Mouse (Mus musculus): ENCODE data around the gene Fbxl18. TPM values are rescaled to one million over a fixed set of nuclear protein-coding genes. Genes with fewer than 3 reads are reported as not detected.

Fbxl18 gene
- polyA plus RNA-seq, 1 experiment from 2014 or later: 22.5 TPM

DNA sequence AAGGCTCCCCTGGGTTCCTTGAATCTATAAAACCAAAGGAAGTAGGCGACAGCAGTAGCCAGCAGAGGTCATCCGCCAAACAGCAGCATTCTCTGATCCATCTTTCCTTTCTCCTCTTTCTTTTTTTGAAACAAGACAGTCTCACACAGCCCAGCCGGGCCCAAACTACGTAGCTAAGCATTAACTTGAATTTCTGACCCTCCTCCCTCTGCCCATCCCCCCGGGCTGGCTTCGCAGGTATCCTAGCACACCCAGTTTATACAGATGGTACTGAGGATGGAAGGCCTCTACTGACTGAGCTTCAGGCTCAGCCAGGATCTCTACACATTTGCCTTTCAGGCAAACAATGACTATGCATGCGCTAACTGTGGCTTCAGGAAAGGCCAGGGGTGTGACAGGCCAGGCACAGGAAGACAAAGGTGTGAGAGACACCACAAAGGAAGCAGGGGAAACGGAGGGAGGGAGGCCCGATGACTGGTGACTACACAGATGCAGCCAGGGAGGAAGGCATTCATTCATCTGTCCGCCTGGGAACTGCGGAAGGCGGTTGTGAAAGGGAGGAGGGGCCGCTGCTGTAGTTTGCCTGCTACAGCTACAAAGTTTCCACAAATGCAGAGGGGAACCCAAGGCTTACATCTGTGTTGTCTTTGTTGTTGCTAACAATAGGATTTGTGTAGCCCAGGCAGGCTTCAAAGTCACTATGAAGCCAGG is 14.3 kb downstream of the Fbxl18 start:
- no peak for ATAC-seq (ENCODE audit: low read depth)
- Histone ChIP-seq H3K27me3 (ENCODE audit: control insufficient read depth, insufficient read depth, low read length) (no peaks in the 10 kb centered on the region), H3K4me1 (ENCODE audit: control insufficient read depth, insufficient read depth, low read length) (peaks cover 18% of the 10 kb centered on the region), H3K4me2 (ENCODE audit: low read depth, low read length) (no peak overlapping the region), H3K9ac (replicated peaks; ENCODE audit: low read depth, low read length) (peak overlapping the region; percentile 34; the same call in 1 of the 2 replicates), H3K27ac (ENCODE audit: low read depth, low read length) (peak overlapping the region; percentile 18; the same call in 1 of the 2 replicates), H3K9me3 (ENCODE audit: control insufficient read depth, low read length) (no peaks in the 10 kb centered on the region), H3K4me3 (ENCODE audit: low read depth, low read length) (no peak overlapping the region), H3K36me3 (ENCODE audit: control insufficient read depth, insufficient read depth, low read length) (peaks cover 22% of the 10 kb centered on the region)
- 21% methylated on average over 13 of the region's 13 CpGs for WGBS

DNA sequence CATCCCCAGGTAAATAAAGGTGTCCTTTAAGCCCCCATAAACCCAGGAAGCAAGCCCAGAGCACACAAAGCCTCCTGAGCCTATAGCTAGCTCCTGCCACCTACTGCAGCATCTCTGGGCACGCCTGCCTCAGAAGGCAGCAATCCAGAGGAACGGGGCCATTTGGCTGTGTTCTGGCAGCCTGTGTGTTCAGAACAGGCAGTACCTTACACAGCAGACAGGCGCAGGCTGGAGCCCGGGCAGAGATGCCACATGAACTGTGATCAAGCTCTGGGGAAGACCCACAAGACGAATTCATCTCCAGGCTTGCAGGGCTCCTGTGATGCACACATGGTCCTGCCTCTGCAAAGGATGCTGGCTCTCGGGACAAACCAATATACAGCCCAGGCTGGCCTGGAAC is 15.0 kb downstream of the Fbxl18 start:
- H3K4me1 ChIP-seq (ENCODE audit: control insufficient read depth, insufficient read depth, low read length): peaks cover 20% of the 10 kb centered on the region
- H3K4me3 ChIP-seq (ENCODE audit: low read depth, low read length): no peak overlapping the region
- no peak overlapping the region for H3K9ac ChIP-seq (replicated peaks; ENCODE audit: low read depth, low read length)
- H3K4me2 ChIP-seq (ENCODE audit: low read depth, low read length): no peak overlapping the region
- ATAC-seq (ENCODE audit: low read depth): no peak
- WGBS: 78% methylated on average over 6 of the region's 6 CpGs
- no peaks in the 10 kb centered on the region for H3K9me3 ChIP-seq (ENCODE audit: control insufficient read depth, low read length)
- H3K36me3 ChIP-seq (ENCODE audit: control insufficient read depth, insufficient read depth, low read length): peaks cover 16% of the 10 kb centered on the region
- H3K27me3 ChIP-seq (ENCODE audit: control insufficient read depth, insufficient read depth, low read length): no peaks in the 10 kb centered on the region
- peak overlapping the region; percentile 5; the same call in 1 of the 2 replicates for H3K27ac ChIP-seq (ENCODE audit: low read depth, low read length)

DNA sequence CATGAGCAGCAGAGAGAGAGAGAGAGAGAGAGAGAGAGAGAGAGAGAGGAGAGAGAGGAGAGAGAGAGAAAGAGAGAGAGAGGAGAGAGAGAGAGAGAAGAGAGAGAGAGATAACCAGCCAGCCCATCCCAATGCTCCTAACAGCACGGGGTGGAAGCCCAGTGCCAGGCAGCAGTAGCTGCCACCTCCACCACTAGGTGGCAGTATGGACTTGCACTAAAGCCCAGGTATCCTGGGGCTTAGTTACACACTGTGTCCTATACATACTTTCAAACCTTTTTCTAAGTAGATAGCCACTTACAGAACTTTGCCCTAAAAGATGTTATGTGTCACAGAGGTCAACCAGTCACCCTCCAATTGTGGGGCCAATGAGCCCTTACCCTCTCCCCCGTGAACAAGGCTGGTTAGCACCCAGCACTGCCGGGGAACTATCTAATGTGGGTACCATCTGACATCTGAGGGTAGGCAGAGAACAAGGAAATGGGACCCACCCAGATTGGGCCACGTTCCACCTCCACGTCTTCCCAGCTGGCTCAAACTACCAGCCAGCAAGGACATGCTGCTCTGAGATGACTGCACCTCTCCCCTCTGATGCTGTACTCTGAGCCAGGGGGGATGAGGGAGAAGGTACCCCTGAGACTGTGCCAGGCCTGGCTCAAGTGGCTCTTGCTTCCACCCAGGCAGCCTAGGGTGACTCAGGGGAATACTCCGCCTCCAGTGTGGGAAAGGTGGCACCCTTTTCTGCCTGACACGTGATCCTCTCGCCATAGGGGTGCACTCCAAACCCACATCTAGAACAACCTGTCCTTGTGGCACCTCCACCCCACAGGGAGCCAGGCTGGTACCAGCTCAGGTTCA is 15.7 kb downstream of the Fbxl18 start:
- H3K36me3 ChIP-seq (ENCODE audit: control insufficient read depth, insufficient read depth, low read length): peaks cover 12% of the 10 kb centered on the region
- H3K27ac ChIP-seq (ENCODE audit: low read depth, low read length): no peak overlapping the region
- no peak overlapping the region for H3K9ac ChIP-seq (replicated peaks; ENCODE audit: low read depth, low read length)
- H3K9me3 ChIP-seq (ENCODE audit: control insufficient read depth, low read length): no peaks in the 10 kb centered on the region
- H3K4me2 ChIP-seq (ENCODE audit: low read depth, low read length): no peak overlapping the region
- no peak overlapping the region for H3K4me3 ChIP-seq (ENCODE audit: low read depth, low read length)
- ATAC-seq (ENCODE audit: low read depth): peak; percentile 73; the same call in 1 of the 2 replicates
- no peaks in the 10 kb centered on the region for H3K27me3 ChIP-seq (ENCODE audit: control insufficient read depth, insufficient read depth, low read length)
- WGBS: 75% methylated on average over 8 of the region's 8 CpGs
- H3K4me1 ChIP-seq (ENCODE audit: control insufficient read depth, insufficient read depth, low read length): peaks cover 20% of the 10 kb centered on the region

DNA sequence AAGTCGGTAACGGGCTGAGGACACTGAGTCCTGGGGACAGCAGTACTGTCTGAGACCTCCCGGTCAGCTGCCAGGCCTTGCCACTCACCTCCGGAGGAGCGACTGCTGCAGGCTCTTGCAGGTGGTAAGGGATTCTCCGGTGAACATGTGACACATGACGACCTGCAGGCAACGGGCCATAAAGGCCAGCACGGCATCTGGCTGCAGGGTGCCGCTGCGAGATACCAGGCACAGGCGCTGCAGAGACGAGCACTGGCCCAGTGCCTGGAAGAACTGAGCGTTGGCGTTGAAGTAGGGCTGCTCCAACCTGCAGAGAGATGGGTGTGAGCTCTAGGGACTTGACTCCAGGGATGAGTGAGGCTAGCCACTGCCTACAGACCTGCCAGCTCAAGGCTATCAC is 16.7 kb downstream of the Fbxl18 start:
- 84% methylated on average over 15 of the region's 15 CpGs for WGBS
- no peak for ATAC-seq (ENCODE audit: low read depth)
- no peak overlapping the region for H3K4me3 ChIP-seq (ENCODE audit: low read depth, low read length)
- H3K9me3 ChIP-seq (ENCODE audit: control insufficient read depth, low read length): no peaks in the 10 kb centered on the region
- H3K4me1 ChIP-seq (ENCODE audit: control insufficient read depth, insufficient read depth, low read length): peaks cover 20% of the 10 kb centered on the region
- H3K9ac ChIP-seq (replicated peaks; ENCODE audit: low read depth, low read length): no peak overlapping the region
- H3K36me3 ChIP-seq (ENCODE audit: control insufficient read depth, insufficient read depth, low read length): peaks cover 11% of the 10 kb centered on the region; the same call in 1 of the 2 replicates
- no peak overlapping the region for H3K4me2 ChIP-seq (ENCODE audit: low read depth, low read length)
- no peak overlapping the region for H3K27ac ChIP-seq (ENCODE audit: low read depth, low read length)
- no peaks in the 10 kb centered on the region for H3K27me3 ChIP-seq (ENCODE audit: control insufficient read depth, insufficient read depth, low read length)

DNA sequence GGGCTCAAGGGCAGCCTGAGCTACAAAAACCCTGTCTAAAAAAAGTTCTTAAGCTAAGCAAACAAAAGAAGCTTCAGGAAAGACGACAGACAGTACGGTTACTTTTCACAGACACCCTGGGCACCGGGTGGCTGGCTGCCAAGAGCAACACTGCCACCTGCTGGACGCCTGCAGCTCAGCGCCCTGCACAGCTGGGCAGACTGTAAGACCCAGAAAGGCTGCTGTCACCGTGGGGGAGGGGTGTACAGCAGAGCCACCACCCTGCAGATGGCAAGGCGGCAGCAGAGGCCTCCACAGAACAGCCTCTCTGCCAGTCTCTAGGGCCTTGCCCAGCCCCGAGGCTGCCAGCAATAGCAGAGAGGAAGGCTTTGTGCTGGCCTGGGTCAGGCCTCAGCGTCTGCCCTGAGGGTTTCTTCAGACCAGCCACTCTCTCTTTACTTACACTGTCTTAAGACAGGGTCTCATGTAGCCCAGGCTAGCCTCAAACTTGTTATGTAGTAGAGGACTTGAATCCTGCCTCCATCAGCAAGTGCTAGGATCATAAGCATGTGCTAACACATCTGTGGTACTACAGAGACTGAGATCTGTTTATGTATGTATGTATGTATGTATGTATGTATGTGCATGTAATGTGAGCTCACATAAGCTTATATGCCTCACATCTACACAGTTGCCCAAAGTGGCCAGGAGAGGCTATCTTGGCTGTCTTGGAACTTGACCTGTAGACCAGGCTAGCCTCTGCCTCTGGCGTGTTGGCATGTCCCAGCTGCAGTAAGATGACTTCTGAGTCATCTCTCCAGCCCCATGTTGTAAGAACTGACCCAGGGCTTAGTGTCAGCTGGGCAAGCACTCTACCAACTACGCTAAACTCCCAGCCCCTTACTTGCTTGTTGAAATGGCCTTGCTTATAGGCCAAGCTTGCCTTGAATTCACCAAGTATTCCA is 17.6 kb downstream of the Fbxl18 start:
- Histone ChIP-seq H3K4me3 (ENCODE audit: low read depth, low read length) (no peak overlapping the region), H3K27me3 (ENCODE audit: control insufficient read depth, insufficient read depth, low read length) (no peaks in the 10 kb centered on the region), H3K4me2 (ENCODE audit: low read depth, low read length) (no peak overlapping the region), H3K9ac (replicated peaks; ENCODE audit: low read depth, low read length) (no peak overlapping the region), H3K4me1 (ENCODE audit: control insufficient read depth, insufficient read depth, low read length) (peaks cover 20% of the 10 kb centered on the region), H3K9me3 (ENCODE audit: control insufficient read depth, low read length) (no peaks in the 10 kb centered on the region), H3K27ac (ENCODE audit: low read depth, low read length) (no peak overlapping the region; the same call in 1 of the 2 replicates), H3K36me3 (ENCODE audit: control insufficient read depth, insufficient read depth, low read length) (peaks cover 11% of the 10 kb centered on the region; the same call in 1 of the 2 replicates)
- peak; percentile 80 for ATAC-seq (ENCODE audit: low read depth)
- 24% methylated on average over 11 of the region's 11 CpGs for WGBS

DNA sequence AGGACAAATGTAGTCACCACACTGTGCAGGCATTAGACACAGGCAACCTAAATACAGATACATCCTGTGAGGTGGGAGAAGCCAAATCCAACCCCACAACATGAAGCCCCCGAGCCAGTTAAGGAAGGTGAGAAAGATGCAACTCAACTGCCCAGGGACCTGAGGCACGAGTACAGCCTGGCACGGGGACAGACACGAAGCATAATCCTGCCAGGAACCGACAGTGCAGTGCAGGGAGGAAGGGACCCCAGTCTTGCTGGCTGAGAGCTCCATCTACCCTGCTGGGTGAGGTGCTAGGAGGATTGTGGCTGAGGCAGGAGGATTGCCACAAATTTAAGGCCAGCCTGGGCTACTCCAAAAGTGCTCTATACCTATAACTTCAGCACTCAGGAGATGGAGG is 18.3 kb downstream of the Fbxl18 start:
- 84% methylated on average over 5 of the region's 5 CpGs for WGBS
- peaks cover 11% of the 10 kb centered on the region; the same call in 1 of the 2 replicates for H3K36me3 ChIP-seq (ENCODE audit: control insufficient read depth, insufficient read depth, low read length)

DNA sequence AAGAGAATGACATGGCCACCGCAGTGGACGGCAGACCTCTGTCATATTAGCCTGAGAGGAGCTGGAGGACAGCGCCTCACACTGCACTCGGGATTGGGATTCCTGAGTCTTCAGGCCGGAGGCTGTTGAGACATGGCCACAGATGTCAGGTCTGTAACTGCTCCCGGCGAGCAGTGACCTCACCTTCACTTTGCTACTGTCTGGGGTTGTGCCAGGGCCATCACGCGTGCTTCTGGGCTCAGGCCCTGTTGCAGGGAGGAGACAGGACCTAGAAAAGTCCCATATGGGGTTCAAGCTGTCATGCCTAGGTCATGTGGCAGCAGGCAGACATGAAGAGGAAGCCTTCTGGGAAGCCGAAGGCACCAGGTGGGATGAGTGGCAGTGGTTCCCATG is 19.7 kb downstream of the Fbxl18 start:
- ATAC-seq (ENCODE audit: low read depth): no peak
- Histone ChIP-seq H3K36me3 (ENCODE audit: control insufficient read depth, insufficient read depth, low read length) (peaks cover 11% of the 10 kb centered on the region; the same call in 1 of the 2 replicates), H3K9ac (replicated peaks; ENCODE audit: low read depth, low read length) (no peak overlapping the region), H3K9me3 (ENCODE audit: control insufficient read depth, low read length) (no peaks in the 10 kb centered on the region), H3K27ac (ENCODE audit: low read depth, low read length) (no peak overlapping the region), H3K4me1 (ENCODE audit: control insufficient read depth, insufficient read depth, low read length) (peaks cover 11% of the 10 kb centered on the region; the same call in 1 of the 2 replicates), H3K27me3 (ENCODE audit: control insufficient read depth, insufficient read depth, low read length) (no peaks in the 10 kb centered on the region), H3K4me3 (ENCODE audit: low read depth, low read length) (no peak overlapping the region), H3K4me2 (ENCODE audit: low read depth, low read length) (no peak overlapping the region)
- 83% methylated on average over 10 of the region's 10 CpGs for WGBS

More for the DNA sequence above, 18.3 kb downstream of the Fbxl18 start:
- no peaks in the 10 kb centered on the region for H3K9me3 ChIP-seq (ENCODE audit: control insufficient read depth, low read length)
- 0 out of 2 replicates have a peak, but pooled peaks have one; percentile 3 for ATAC-seq (ENCODE audit: low read depth)
- H3K27me3 ChIP-seq (ENCODE audit: control insufficient read depth, insufficient read depth, low read length): no peaks in the 10 kb centered on the region
- no peak overlapping the region for H3K4me2 ChIP-seq (ENCODE audit: low read depth, low read length)
- H3K9ac ChIP-seq (replicated peaks; ENCODE audit: low read depth, low read length): no peak overlapping the region
- no peak overlapping the region for H3K4me3 ChIP-seq (ENCODE audit: low read depth, low read length)
- H3K4me1 ChIP-seq (ENCODE audit: control insufficient read depth, insufficient read depth, low read length): peaks cover 20% of the 10 kb centered on the region
- H3K27ac ChIP-seq (ENCODE audit: low read depth, low read length): peak overlapping the region; percentile 18; the same call in 1 of the 2 replicates

DNA sequence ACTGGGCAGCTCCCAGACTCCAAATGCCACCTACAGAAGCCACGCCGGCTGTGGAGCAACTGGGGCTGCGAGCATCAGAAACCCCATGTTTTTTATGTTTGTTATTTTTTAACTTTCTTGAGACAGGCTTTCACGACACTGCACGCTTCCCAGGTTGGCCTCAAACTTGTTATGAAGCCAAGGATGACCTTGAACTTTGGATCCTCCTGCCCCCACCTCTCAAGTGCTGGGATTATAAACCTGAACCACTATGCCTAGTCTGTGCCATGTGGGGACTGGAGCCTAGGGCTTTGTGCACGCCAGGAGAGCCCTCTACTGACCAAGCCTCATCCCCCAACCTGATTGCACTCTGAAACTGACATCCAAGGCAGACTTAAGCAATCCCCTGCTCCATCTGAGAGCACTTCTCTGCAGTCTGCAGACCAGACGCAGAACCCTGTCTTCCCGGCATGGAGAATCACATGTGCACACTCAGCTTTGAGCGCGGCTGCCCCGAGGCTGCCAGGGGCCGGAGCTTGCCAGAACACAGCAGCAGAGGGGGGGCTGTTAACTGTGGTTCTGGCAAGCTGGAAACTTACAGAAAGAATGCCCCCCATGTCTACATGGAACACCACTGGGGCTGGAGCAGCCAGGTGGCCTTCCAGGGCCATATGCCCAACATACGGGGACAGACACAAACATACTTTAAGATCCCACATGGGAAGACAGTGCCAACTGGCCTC is 20.3 kb downstream of the Fbxl18 start:
- Histone ChIP-seq H3K4me3 (ENCODE audit: low read depth, low read length) (no peak overlapping the region), H3K27me3 (ENCODE audit: control insufficient read depth, insufficient read depth, low read length) (no peaks in the 10 kb centered on the region), H3K9me3 (ENCODE audit: control insufficient read depth, low read length) (no peaks in the 10 kb centered on the region), H3K27ac (ENCODE audit: low read depth, low read length) (no peak overlapping the region), H3K4me1 (ENCODE audit: control insufficient read depth, insufficient read depth, low read length) (0 out of 2 replicates have a peak, but pooled peaks cover 11% of the 10 kb centered on the region), H3K4me2 (ENCODE audit: low read depth, low read length) (no peak overlapping the region), H3K36me3 (ENCODE audit: control insufficient read depth, insufficient read depth, low read length) (peaks cover 11% of the 10 kb centered on the region; the same call in 1 of the 2 replicates), H3K9ac (replicated peaks; ENCODE audit: low read depth, low read length) (no peak overlapping the region)
- ATAC-seq (ENCODE audit: low read depth): no peak
- WGBS: 83% methylated on average over 13 of the region's 13 CpGs
